Mouse (Mus musculus): ENCODE results near the gene C530008M17Rik. TPM values are rescaled to one million over a fixed set of nuclear protein-coding genes. Genes with fewer than 3 reads are reported as not detected.

The C530008M17Rik gene
- polyA plus RNA-seq, 1 experiment = 5.4 TPM

GRCm38 (mm10) chr5:76791280-76791679 lies 135.0 kb downstream of the C530008M17Rik start:
- H3K27me3 ChIP-seq (ENCODE audit: control insufficient read depth) = no peaks in the 10 kb centered on the region
- no peak for TF ChIP-seq TAL1 (IDR thresholded peaks at IDR 0.05; ENCODE audit: low read length)
- TF ChIP-seq GATA1 (IDR thresholded peaks at IDR 0.05; ENCODE audit: low read length) = no peak
- H3K9me3 ChIP-seq (ENCODE audit: control insufficient read depth, low read length) = no peaks in the 10 kb centered on the region
- H3K4me1 ChIP-seq (ENCODE audit: control insufficient read depth) = peaks cover 9% of the 10 kb centered on the region
- H3K4me3 ChIP-seq (replicated peaks) = no peak overlapping the region
- H3K36me3 ChIP-seq (ENCODE audit: control insufficient read depth) = peaks cover 61% of the 10 kb centered on the region

- no peak for TF ChIP-seq TAL1 (IDR thresholded peaks at IDR 0.05; ENCODE audit: low read length)
- TF ChIP-seq GATA1 (IDR thresholded peaks at IDR 0.05; ENCODE audit: low read length) = no peak
- Histone ChIP-seq H3K9me3 (ENCODE audit: control insufficient read depth, low read length) (no peaks in the 10 kb centered on the region), H3K4me1 (ENCODE audit: control insufficient read depth) (peaks cover 7% of the 10 kb centered on the region), H3K36me3 (ENCODE audit: control insufficient read depth) (peaks cover 54% of the 10 kb centered on the region), H3K27me3 (ENCODE audit: control insufficient read depth) (no peaks in the 10 kb centered on the region), H3K4me3 (replicated peaks) (no peak overlapping the region)
Observed at GRCm38 (mm10) chr5:76792720-76793119, 136.4 kb downstream of the C530008M17Rik start.

GRCm38 (mm10) chr5:76798043-76798442 lies 141.7 kb downstream of the C530008M17Rik start:
- TF ChIP-seq GATA1 (IDR thresholded peaks at IDR 0.05; ENCODE audit: low read length) = no peak
- no peak for TF ChIP-seq TAL1 (IDR thresholded peaks at IDR 0.05; ENCODE audit: low read length)
- peaks cover 20% of the 10 kb centered on the region for H3K36me3 ChIP-seq (ENCODE audit: control insufficient read depth)
- H3K9me3 ChIP-seq (ENCODE audit: control insufficient read depth, low read length) = no peaks in the 10 kb centered on the region
- H3K4me1 ChIP-seq (ENCODE audit: control insufficient read depth) = no peaks in the 10 kb centered on the region; the same call in 1 of the 2 replicates
- H3K27me3 ChIP-seq (ENCODE audit: control insufficient read depth) = no peaks in the 10 kb centered on the region
- no peak overlapping the region for H3K4me3 ChIP-seq (replicated peaks)

- Histone ChIP-seq H3K4me1 (ENCODE audit: control insufficient read depth) (no peaks in the 10 kb centered on the region; the same call in 1 of the 2 replicates), H3K4me3 (replicated peaks) (no peak overlapping the region), H3K9me3 (ENCODE audit: control insufficient read depth, low read length) (no peaks in the 10 kb centered on the region), H3K27me3 (ENCODE audit: control insufficient read depth) (no peaks in the 10 kb centered on the region), H3K36me3 (ENCODE audit: control insufficient read depth) (peaks cover 13% of the 10 kb centered on the region)
- TF ChIP-seq TAL1 (IDR thresholded peaks at IDR 0.05; ENCODE audit: low read length) (no peak), GATA1 (IDR thresholded peaks at IDR 0.05; ENCODE audit: low read length) (no peak)
Observed at GRCm38 (mm10) chr5:76799471-76799870, 143.2 kb downstream of the C530008M17Rik start.

- TF ChIP-seq TAL1 (IDR thresholded peaks at IDR 0.05; ENCODE audit: low read length) = no peak
- no peak for TF ChIP-seq GATA1 (IDR thresholded peaks at IDR 0.05; ENCODE audit: low read length)
- Histone ChIP-seq H3K4me1 (ENCODE audit: control insufficient read depth) (no peaks in the 10 kb centered on the region), H3K9me3 (ENCODE audit: control insufficient read depth, low read length) (no peaks in the 10 kb centered on the region), H3K36me3 (ENCODE audit: control insufficient read depth) (peaks cover 11% of the 10 kb centered on the region), H3K4me3 (replicated peaks) (no peak overlapping the region), H3K27me3 (ENCODE audit: control insufficient read depth) (no peaks in the 10 kb centered on the region)
Observed at GRCm38 (mm10) chr5:76809031-76809430, 152.7 kb downstream of the C530008M17Rik start.

GRCm38 (mm10) chr5:76815035-76815434 lies 158.7 kb downstream of the C530008M17Rik start:
- Histone ChIP-seq H3K9me3 (ENCODE audit: control insufficient read depth, low read length) (no peaks in the 10 kb centered on the region), H3K4me1 (ENCODE audit: control insufficient read depth) (no peaks in the 10 kb centered on the region), H3K4me3 (replicated peaks) (no peak overlapping the region), H3K27me3 (ENCODE audit: control insufficient read depth) (no peaks in the 10 kb centered on the region), H3K36me3 (ENCODE audit: control insufficient read depth) (peaks cover 7% of the 10 kb centered on the region)
- TF ChIP-seq GATA1 (IDR thresholded peaks at IDR 0.05; ENCODE audit: low read length) = no peak
- no peak for TF ChIP-seq TAL1 (IDR thresholded peaks at IDR 0.05; ENCODE audit: low read length)

- peaks cover 7% of the 10 kb centered on the region for H3K36me3 ChIP-seq (ENCODE audit: control insufficient read depth)
- no peaks in the 10 kb centered on the region for H3K9me3 ChIP-seq (ENCODE audit: control insufficient read depth, low read length)
- H3K4me3 ChIP-seq (replicated peaks) = no peak overlapping the region
- H3K27me3 ChIP-seq (ENCODE audit: control insufficient read depth) = no peaks in the 10 kb centered on the region
- no peaks in the 10 kb centered on the region for H3K4me1 ChIP-seq (ENCODE audit: control insufficient read depth)
- no peak for TF ChIP-seq GATA1 (IDR thresholded peaks at IDR 0.05; ENCODE audit: low read length)
- TF ChIP-seq TAL1 (IDR thresholded peaks at IDR 0.05; ENCODE audit: low read length) = no peak
Observed at GRCm38 (mm10) chr5:76815786-76816455, 159.6 kb downstream of the C530008M17Rik start.

GRCm38 (mm10) chr5:76816748-76817147 lies 160.4 kb downstream of the C530008M17Rik start:
- no peaks in the 10 kb centered on the region for H3K27me3 ChIP-seq (ENCODE audit: control insufficient read depth)
- H3K4me3 ChIP-seq (replicated peaks) = no peak overlapping the region
- no peaks in the 10 kb centered on the region for H3K9me3 ChIP-seq (ENCODE audit: control insufficient read depth, low read length)
- no peaks in the 10 kb centered on the region for H3K4me1 ChIP-seq (ENCODE audit: control insufficient read depth)
- TF ChIP-seq GATA1 (IDR thresholded peaks at IDR 0.05; ENCODE audit: low read length) (no peak), TAL1 (IDR thresholded peaks at IDR 0.05; ENCODE audit: low read length) (no peak)
- H3K36me3 ChIP-seq (ENCODE audit: control insufficient read depth) = peaks cover 10% of the 10 kb centered on the region

- Histone ChIP-seq H3K36me3 (ENCODE audit: control insufficient read depth) (peaks cover 19% of the 10 kb centered on the region), H3K4me3 (replicated peaks) (no peak overlapping the region), H3K9me3 (ENCODE audit: control insufficient read depth, low read length) (no peaks in the 10 kb centered on the region), H3K27me3 (ENCODE audit: control insufficient read depth) (no peaks in the 10 kb centered on the region), H3K4me1 (ENCODE audit: control insufficient read depth) (no peaks in the 10 kb centered on the region)
- TF ChIP-seq GATA1 (IDR thresholded peaks at IDR 0.05; ENCODE audit: low read length) (no peak), TAL1 (IDR thresholded peaks at IDR 0.05; ENCODE audit: low read length) (no peak)
Observed at GRCm38 (mm10) chr5:76817678-76818077, 161.4 kb downstream of the C530008M17Rik start.
